Mouse (Mus musculus) forebrain, embryonic 16.5 days (tissue): ENCODE results near the gene Cblb. TPM values are rescaled to one million over a fixed set of nuclear protein-coding genes. Genes with fewer than 3 reads are reported as not detected.

Experiments used
- ATAC-seq: fragments of 200-750 bp; cut with Nextera tagmentation; 2 replicates; pipeline ENCODE4 v1.8.0; 2017; ENCODE audit warnings: mild to moderate bottlenecking, moderate library complexity
- H3K27ac ChIP-seq: fragments of 300-500 bp; sonication (generic); 2 replicates; pipeline ENCODE4 v1.5.1; 2014; ENCODE audit warnings: low read length, control low read depth
- H3K27me3 ChIP-seq: fragments of 300-500 bp; sonication (generic); replicated peaks from 2 replicates; pipeline ENCODE4 v1.6.1; 2014; ENCODE audit warnings: low read length; ENCODE audit not compliant: control insufficient read depth, insufficient read depth
- H3K36me3 ChIP-seq: fragments of 300-500 bp; sonication (generic); 2 replicates; pipeline ENCODE4 v1.6.1; 2014; ENCODE audit not compliant: control insufficient read depth, insufficient read depth
- H3K4me1 ChIP-seq: fragments of 300-500 bp; sonication (generic); replicated peaks from 2 replicates; pipeline ENCODE4 v1.6.1; 2014; ENCODE audit warnings: low read length; ENCODE audit not compliant: control insufficient read depth, insufficient read depth
- H3K4me2 ChIP-seq: fragments of 300-500 bp; sonication (generic); 2 replicates; pipeline ENCODE4 v1.6.1; 2014; ENCODE audit warnings: mild to moderate bottlenecking, low read length, control low read depth
- H3K4me3 ChIP-seq: fragments of 300-500 bp; sonication (generic); replicated peaks from 2 replicates; pipeline ENCODE4 v1.5.1; 2014; ENCODE audit warnings: mild to moderate bottlenecking, low read length, control low read depth
- H3K9ac ChIP-seq: fragments of 300-500 bp; sonication (generic); replicated peaks from 2 replicates; pipeline ENCODE4 v1.6.1; 2014; ENCODE audit warnings: low read depth, low read length, control low read depth
- H3K9me3 ChIP-seq: fragments of 300-500 bp; sonication (generic); 2 replicates; pipeline ENCODE4 v1.6.1; 2016; ENCODE audit warnings: low read length; ENCODE audit not compliant: control insufficient read depth
- WGBS: fragments of 180-500 bp; shearing (Covaris S2); extraction: QIAGEN DNeasy Blood & Tissue Kit; methylation state at CpG from one replicate; pipeline ENCODE4 v1.1.7; 2014; 5-methylcytosine and 5-hydroxymethylcytosine counted together
- polyA plus RNA-seq: library from polyadenylated mRNA; unstranded; fragments of >200 nt; fragmentation: Nextera tagmentation; extraction: Ambion mirVana; gene quantifications from 2 replicates; pipeline ENCODE4 v1.2.1, GENCODE M21; 2015

Cblb gene
- polyA plus RNA-seq, 1 experiment from 2014 or later, result 21.3 TPM

GRCm38 (mm10) chr16:52078758-52079474 lies 47.9 kb downstream of the Cblb start:
- H3K9me3 ChIP-seq, result no peaks in the 10 kb centered on the region
- no peak overlapping the region for H3K4me2 ChIP-seq
- no peak overlapping the region for H3K27ac ChIP-seq
- H3K27me3 ChIP-seq, result no peaks in the 10 kb centered on the region
- no peak overlapping the region for H3K4me3 ChIP-seq
- no peaks in the 10 kb centered on the region for H3K36me3 ChIP-seq
- no peak for ATAC-seq
- no peak overlapping the region for H3K9ac ChIP-seq
- peaks cover 13% of the 10 kb centered on the region for H3K4me1 ChIP-seq
- 85% methylated on average over 9 of the region's 9 CpGs for WGBS

- 96% methylated on average over 8 of the region's 8 CpGs for WGBS
- Histone ChIP-seq H3K36me3 (no peaks in the 10 kb centered on the region), H3K27ac (no peak overlapping the region)
Measured at GRCm38 (mm10) chr16:52079475-52079823, 48.4 kb downstream of the Cblb start.

GRCm38 (mm10) chr16:52080619-52081395 lies 49.8 kb downstream of the Cblb start:
- Histone ChIP-seq H3K27me3 (no peaks in the 10 kb centered on the region), H3K4me1 (peaks cover 16% of the 10 kb centered on the region), H3K4me2 (no peak overlapping the region), H3K9me3 (no peaks in the 10 kb centered on the region), H3K9ac (no peak overlapping the region), H3K4me3 (no peak overlapping the region), H3K36me3 (no peaks in the 10 kb centered on the region), H3K27ac (no peak overlapping the region)
- WGBS, result 90% methylated on average over 11 of the region's 11 CpGs
- ATAC-seq, result no peak

More at GRCm38 (mm10) chr16:52079475-52079823, 48.4 kb downstream of the Cblb start:
- H3K4me2 ChIP-seq, result no peak overlapping the region
- H3K27me3 ChIP-seq, result no peaks in the 10 kb centered on the region
- peaks cover 13% of the 10 kb centered on the region for H3K4me1 ChIP-seq
- no peak overlapping the region for H3K9ac ChIP-seq
- H3K4me3 ChIP-seq, result no peak overlapping the region
- ATAC-seq, result no peak
- no peaks in the 10 kb centered on the region for H3K9me3 ChIP-seq

- H3K9me3 ChIP-seq, result no peaks in the 10 kb centered on the region
- 91% methylated on average over 3 of the region's 3 CpGs for WGBS
- peaks cover 12% of the 10 kb centered on the region for H3K4me1 ChIP-seq
- H3K27me3 ChIP-seq, result no peaks in the 10 kb centered on the region
- no peaks in the 10 kb centered on the region for H3K36me3 ChIP-seq
- no peak overlapping the region for H3K4me2 ChIP-seq
- ATAC-seq, result no peak
- H3K4me3 ChIP-seq, result no peak overlapping the region
- H3K27ac ChIP-seq, result no peak overlapping the region
- H3K9ac ChIP-seq, result no peak overlapping the region
Measured at GRCm38 (mm10) chr16:52081756-52082155, 50.7 kb downstream of the Cblb start.

- Histone ChIP-seq H3K4me2 (no peak overlapping the region), H3K27me3 (no peaks in the 10 kb centered on the region), H3K27ac (no peak overlapping the region), H3K36me3 (peaks cover 2% of the 10 kb centered on the region; the same call in 1 of the 2 replicates), H3K9ac (no peak overlapping the region), H3K4me1 (peaks cover 5% of the 10 kb centered on the region; the same call in 1 of the 2 replicates), H3K4me3 (no peak overlapping the region), H3K9me3 (no peaks in the 10 kb centered on the region)
- ATAC-seq, result no peak
- 90% methylated on average over 9 of the region's 9 CpGs for WGBS
Measured at GRCm38 (mm10) chr16:52086793-52087450, 55.9 kb downstream of the Cblb start.

- no peak overlapping the region for H3K27ac ChIP-seq
- peaks cover 2% of the 10 kb centered on the region; the same call in 1 of the 2 replicates for H3K36me3 ChIP-seq
- H3K4me1 ChIP-seq, result peaks cover 5% of the 10 kb centered on the region; the same call in 1 of the 2 replicates
- H3K9ac ChIP-seq, result no peak overlapping the region
- ATAC-seq, result no peak
- no peak overlapping the region for H3K4me3 ChIP-seq
- WGBS, result 88% methylated on average over 4 of the region's 4 CpGs
- no peaks in the 10 kb centered on the region for H3K27me3 ChIP-seq
- H3K4me2 ChIP-seq, result no peak overlapping the region
- H3K9me3 ChIP-seq, result no peaks in the 10 kb centered on the region
Measured at GRCm38 (mm10) chr16:52089354-52089753, 58.3 kb downstream of the Cblb start.

GRCm38 (mm10) chr16:52090899-52091298 lies 59.9 kb downstream of the Cblb start:
- Histone ChIP-seq H3K4me1 (0 out of 2 replicates have a peak, but pooled peaks cover 2% of the 10 kb centered on the region), H3K4me3 (no peak overlapping the region), H3K9ac (no peak overlapping the region), H3K27me3 (no peaks in the 10 kb centered on the region), H3K36me3 (peaks cover 2% of the 10 kb centered on the region; the same call in 1 of the 2 replicates), H3K27ac (no peak overlapping the region), H3K4me2 (no peak overlapping the region), H3K9me3 (no peaks in the 10 kb centered on the region)
- ATAC-seq, result no peak
- 80% methylated on average over 6 of the region's 6 CpGs for WGBS

- peaks cover 2% of the 10 kb centered on the region; the same call in 1 of the 2 replicates for H3K36me3 ChIP-seq
- no peak overlapping the region for H3K27ac ChIP-seq
- WGBS, result 63% methylated on average over 9 of the region's 9 CpGs
- no peak overlapping the region for H3K4me3 ChIP-seq
- no peak for ATAC-seq
- H3K9me3 ChIP-seq, result no peaks in the 10 kb centered on the region
- no peaks in the 10 kb centered on the region for H3K27me3 ChIP-seq
- no peak overlapping the region for H3K4me2 ChIP-seq
- no peak overlapping the region for H3K9ac ChIP-seq
- 0 out of 2 replicates have a peak, but pooled peaks cover 2% of the 10 kb centered on the region for H3K4me1 ChIP-seq
Measured at GRCm38 (mm10) chr16:52093325-52094253, 62.6 kb downstream of the Cblb start.
